Mouse (Mus musculus): ENCODE measurements at regions not wholly inside any gene's neighbourhood (a gene's known extent, or its start where the extent isn't known, plus 50 kb on each side); places are given as distances from the start of the nearest gene placed in this dataset.

DNA sequence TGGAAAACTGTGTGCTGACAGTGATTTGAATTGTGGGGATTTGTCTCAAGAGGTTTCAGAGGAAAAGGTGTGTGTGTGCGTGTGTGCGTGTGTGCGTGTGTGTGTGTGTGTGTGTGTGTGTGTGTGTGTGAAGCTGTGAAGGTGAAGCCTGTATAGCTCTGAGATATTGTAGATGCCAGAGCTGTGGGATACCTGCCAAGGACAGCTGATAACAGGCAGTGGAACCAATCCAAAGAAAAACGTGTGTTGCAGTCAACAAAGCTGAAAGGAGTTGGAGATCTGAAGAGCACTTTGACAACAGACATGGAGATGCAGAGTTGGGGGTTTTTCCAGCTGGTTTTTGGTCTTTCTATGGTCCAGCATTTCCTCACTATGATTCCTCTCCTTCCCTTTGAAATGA, 308.1 kb downstream of the Dmrt2 start:
- no peak for DNase-seq (ENCODE audit: low read depth, low spot score)
- TF ChIP-seq TBP (IDR thresholded peaks at IDR 0.05; ENCODE audit: low read depth, low read length) (no peak), E2F4 (IDR thresholded peaks at IDR 0.05; ENCODE audit: borderline replicate concordance, low read depth, low read length) (no peak), TCF12 (IDR thresholded peaks at IDR 0.05; ENCODE audit: low read depth, low read length) (no peak)

DNA sequence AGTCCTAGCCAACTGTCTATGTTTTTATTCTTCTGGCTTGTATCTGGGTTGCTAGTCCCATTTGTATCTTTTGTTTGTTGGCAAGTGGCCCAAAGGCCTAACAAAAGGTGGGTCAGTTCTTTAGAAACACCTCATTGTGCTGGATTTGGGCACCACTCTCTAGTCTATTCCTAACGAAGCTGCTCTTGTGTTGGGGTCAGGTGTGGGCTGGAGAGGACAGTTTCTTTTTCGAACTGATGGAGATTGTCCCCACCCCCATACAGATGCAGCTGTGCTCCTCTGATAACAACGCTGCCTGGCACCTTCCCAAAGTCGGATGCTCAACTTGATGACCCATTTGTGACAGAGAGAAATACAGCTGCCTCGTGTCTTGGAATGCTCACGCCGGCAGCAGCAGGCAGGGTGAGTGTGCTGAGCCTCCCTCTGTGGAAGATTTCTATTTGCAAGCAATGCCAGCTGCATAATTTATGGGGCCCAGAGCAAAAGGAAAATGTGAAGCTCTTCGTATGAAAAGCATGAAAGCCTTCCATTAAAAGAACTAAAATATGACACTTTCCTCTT, 342.5 kb downstream of the Dmrt2 start:
- Histone ChIP-seq H3K9ac (ENCODE audit: control insufficient read depth, low read depth, low read length, poor library complexity, severe bottlenecking) (no peak overlapping the region), H3K27me3 (ENCODE audit: control insufficient read depth in 1 of 2, insufficient read depth in 2 of 2, low read length in 2 of 2) (no peaks in the 10 kb centered on the region), H3K4me1 (ENCODE audit: control insufficient read depth in 1 of 2, insufficient read depth in 2 of 2, low read length in 2 of 2) (no peaks in the 10 kb centered on the region), H3K36me3 (ENCODE audit: control insufficient read depth in 1 of 2, insufficient read depth in 2 of 2, low read length in 2 of 2) (no peaks in the 10 kb centered on the region), H3K79me2 (ENCODE audit: control insufficient read depth, insufficient read depth, low read length, poor library complexity) (no peaks in the 10 kb centered on the region), H3K27ac (ENCODE audit: control insufficient read depth, low read depth, low read length) (no peak overlapping the region), H3K4me3 (ENCODE audit: control insufficient read depth in 1 of 2, insufficient read depth in 1 of 2, low read depth in 2 of 2, low read length in 2 of 2) (no peak overlapping the region), H3K9me3 (replicated peaks; ENCODE audit: insufficient read depth, low read length) (no peaks in the 10 kb centered on the region)
- DNase-seq (ENCODE audit: low read depth, low spot score), result no peak
- TF ChIP-seq CHD1 (IDR thresholded peaks at IDR 0.05; ENCODE audit: low read depth, low read length), result no peak
- no peak for TF ChIP-seq MYC (IDR thresholded peaks at IDR 0.05; ENCODE audit: low read depth, low read length)
- TF ChIP-seq KAT2A (conservative IDR thresholded peaks at IDR 0.05; ENCODE audit: low read depth, low read length), result no peak
- no peak for TF ChIP-seq ZC3H11A (IDR thresholded peaks at IDR 0.05; ENCODE audit: low read depth, low read length)
- no peak for TF ChIP-seq GABPA (IDR thresholded peaks at IDR 0.05; ENCODE audit: low read depth, low read length)
- no peak for TF ChIP-seq TBP (IDR thresholded peaks at IDR 0.05; ENCODE audit: low read depth, low read length)
- no peak for TF ChIP-seq POLR2AphosphoS2 (IDR thresholded peaks at IDR 0.05; ENCODE audit: low read length)
- no peak for TF ChIP-seq CTCF (IDR thresholded peaks at IDR 0.05 in 2 of 3, conservative IDR thresholded peaks at IDR 0.05 in 1 of 3; ENCODE audit: control insufficient read depth in 1 of 3, insufficient read depth in 1 of 3, low read depth in 2 of 3, low read length in 3 of 3, poor library complexity in 1 of 3, severe bottlenecking in 1 of 3)
- no peak for TF ChIP-seq USF1 (IDR thresholded peaks at IDR 0.05; ENCODE audit: low read depth, low read length)
- no peak for TF ChIP-seq E2F4 (IDR thresholded peaks at IDR 0.05; ENCODE audit: borderline replicate concordance, low read depth, low read length)
- TF ChIP-seq MYB (IDR thresholded peaks at IDR 0.05; ENCODE audit: low read depth, low read length), result no peak

More for the DNA sequence above, 308.1 kb downstream of the Dmrt2 start:
- Histone ChIP-seq H3K36me3 (ENCODE audit: control insufficient read depth in 1 of 2, insufficient read depth in 2 of 2, low read length in 2 of 2) (no peaks in the 10 kb centered on the region), H3K4me1 (ENCODE audit: control insufficient read depth in 1 of 2, insufficient read depth in 2 of 2, low read length in 2 of 2) (no peaks in the 10 kb centered on the region), H3K9ac (ENCODE audit: control insufficient read depth, low read depth, low read length, poor library complexity, severe bottlenecking) (no peak overlapping the region), H3K4me3 (ENCODE audit: control insufficient read depth in 1 of 2, insufficient read depth in 1 of 2, low read depth in 2 of 2, low read length in 2 of 2) (no peak overlapping the region), H3K79me2 (ENCODE audit: control insufficient read depth, insufficient read depth, low read length, poor library complexity) (no peaks in the 10 kb centered on the region), H3K27ac (ENCODE audit: control insufficient read depth, low read depth, low read length) (no peak overlapping the region), H3K9me3 (replicated peaks; ENCODE audit: insufficient read depth, low read length) (no peaks in the 10 kb centered on the region), H3K27me3 (ENCODE audit: control insufficient read depth in 1 of 2, insufficient read depth in 2 of 2, low read length in 2 of 2) (no peaks in the 10 kb centered on the region)

DNA sequence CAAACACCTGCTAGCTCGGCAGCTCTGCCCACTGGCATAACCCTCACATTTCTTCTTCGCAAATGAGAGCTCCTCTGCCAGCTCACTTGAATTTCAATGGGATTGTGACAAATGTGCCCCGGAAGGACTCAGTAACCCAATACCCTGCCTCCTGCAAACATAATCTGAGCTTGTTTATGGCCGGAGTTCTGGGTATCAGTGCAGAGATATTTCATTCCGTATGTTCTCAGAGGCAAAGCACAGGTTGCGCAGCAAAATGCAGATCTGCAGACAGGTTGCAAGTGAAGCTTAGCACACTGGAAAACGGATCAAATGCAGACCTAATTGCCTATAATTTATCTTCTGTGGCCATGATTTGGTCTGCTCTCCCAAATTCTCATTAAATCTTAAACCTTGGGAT, 348.9 kb downstream of the Dmrt2 start:
- TF ChIP-seq EP300 (IDR thresholded peaks at IDR 0.05; ENCODE audit: low read depth in 1 of 2, low read length in 2 of 2), result no peak
- no peak for TF ChIP-seq MYC (IDR thresholded peaks at IDR 0.05; ENCODE audit: low read depth, low read length)
- no peak for TF ChIP-seq USF1 (IDR thresholded peaks at IDR 0.05; ENCODE audit: low read depth, low read length)
- no peak for TF ChIP-seq MAX (IDR thresholded peaks at IDR 0.05; ENCODE audit: low read length)
- TF ChIP-seq POLR2AphosphoS2 (IDR thresholded peaks at IDR 0.05; ENCODE audit: low read length), result no peak
- no peak for TF ChIP-seq TCF12 (IDR thresholded peaks at IDR 0.05; ENCODE audit: low read depth, low read length)
- no peak for TF ChIP-seq GATA1 (IDR thresholded peaks at IDR 0.05; ENCODE audit: low read depth, low read length)
- no peak for TF ChIP-seq CTCF (IDR thresholded peaks at IDR 0.05 in 2 of 3, conservative IDR thresholded peaks at IDR 0.05 in 1 of 3; ENCODE audit: control insufficient read depth in 1 of 3, insufficient read depth in 1 of 3, low read depth in 2 of 3, low read length in 3 of 3, poor library complexity in 1 of 3, severe bottlenecking in 1 of 3)
- no peak for TF ChIP-seq NELFE (IDR thresholded peaks at IDR 0.05; ENCODE audit: low read depth, low read length)
- TF ChIP-seq CHD2 (IDR thresholded peaks at IDR 0.05; ENCODE audit: low read length), result no peak
- no peak for TF ChIP-seq HCFC1 (IDR thresholded peaks at IDR 0.05; ENCODE audit: low read depth, low read length)
- TF ChIP-seq RCOR1 (IDR thresholded peaks at IDR 0.05; ENCODE audit: low read depth, low read length), result no peak
- TF ChIP-seq USF2 (IDR thresholded peaks at IDR 0.05; ENCODE audit: borderline replicate concordance in 1 of 2, insufficient read depth in 1 of 2, low read depth in 1 of 2, low read length in 2 of 2), result no peak
- no peak for TF ChIP-seq ZC3H11A (IDR thresholded peaks at IDR 0.05; ENCODE audit: low read depth, low read length)
- no peak overlapping the region for H3K4me3 ChIP-seq (ENCODE audit: control insufficient read depth in 1 of 2, insufficient read depth in 1 of 2, low read depth in 2 of 2, low read length in 2 of 2)
- no peaks in the 10 kb centered on the region for H3K79me2 ChIP-seq (ENCODE audit: control insufficient read depth, insufficient read depth, low read length, poor library complexity)
- no peak overlapping the region for H3K27ac ChIP-seq (ENCODE audit: control insufficient read depth, low read depth, low read length)
- H3K4me1 ChIP-seq (ENCODE audit: control insufficient read depth in 1 of 2, insufficient read depth in 2 of 2, low read length in 2 of 2), result no peaks in the 10 kb centered on the region
- H3K27me3 ChIP-seq (ENCODE audit: control insufficient read depth in 1 of 2, insufficient read depth in 2 of 2, low read length in 2 of 2), result no peaks in the 10 kb centered on the region
- no peak overlapping the region for H3K9ac ChIP-seq (ENCODE audit: control insufficient read depth, low read depth, low read length, poor library complexity, severe bottlenecking)
- H3K9me3 ChIP-seq (replicated peaks; ENCODE audit: insufficient read depth, low read length), result no peaks in the 10 kb centered on the region
- no peak for DNase-seq (ENCODE audit: low read depth, low spot score)
- no peaks in the 10 kb centered on the region for H3K36me3 ChIP-seq (ENCODE audit: control insufficient read depth in 1 of 2, insufficient read depth in 2 of 2, low read length in 2 of 2)
